Comparison of ENCODE assay signal across 23 mouse cellular contexts in genomic region chr4:124326301-124326700, GRCm38 (mm10).
"Had no signal": no experiment of that assay in that cellular context is flagged by ENCODE, and none has a peak within 500 bp of the region (broad histone marks: within the 10 kb centered on the region; RNA-seq: fewer than 3 reads in every experiment).

No protein-coding gene starts in this region.

- H3K9me3 ChIP-seq: limb, embryonic 12.5 days; limb, embryonic 15.5 days; midbrain, embryonic 13.5 days; stomach, embryonic 15.5 days had no signal

- H3K4me2 ChIP-seq: limb, embryonic 12.5 days; limb, embryonic 15.5 days; liver, embryonic 11.5 days; lung, embryonic 14.5 days; midbrain, embryonic 13.5 days; neural tube, embryonic 13.5 days; stomach, embryonic 15.5 days had no signal

- H3K36me3 ChIP-seq: limb, embryonic 12.5 days; limb, embryonic 15.5 days; midbrain, embryonic 10.5 days; midbrain, embryonic 13.5 days; neural tube, embryonic 13.5 days; stomach, embryonic 15.5 days had no signal

- ATAC-seq: intestine, postnatal 0 days; liver, postnatal 0 days; lung, postnatal 0 days; midbrain, embryonic 13.5 days; midbrain, embryonic 16.5 days had no signal

- H3K27me3 ChIP-seq: limb, embryonic 12.5 days; limb, embryonic 15.5 days; megakaryocyte, embryonic 14.5 days; neural tube, embryonic 13.5 days; stomach, embryonic 15.5 days had no signal

- H3K4me3 ChIP-seq: limb, embryonic 12.5 days; limb, embryonic 15.5 days; megakaryocyte, embryonic 14.5 days; midbrain, embryonic 10.5 days; midbrain, embryonic 13.5 days; myocyte; neural tube, embryonic 13.5 days; stomach, embryonic 15.5 days had no signal

- H3K9ac ChIP-seq: limb, embryonic 12.5 days; limb, embryonic 15.5 days; liver, embryonic 14.5 days; liver, postnatal 0 days; lung, embryonic 14.5 days; midbrain, embryonic 13.5 days; neural tube, embryonic 13.5 days; stomach, embryonic 15.5 days had no signal

- H3K27ac ChIP-seq: kidney, postnatal 0 days; limb, embryonic 12.5 days; limb, embryonic 15.5 days; liver, embryonic 14.5 days; midbrain, embryonic 10.5 days; midbrain, embryonic 13.5 days; neural tube, embryonic 13.5 days; stomach, embryonic 15.5 days had no signal

- H3K4me1 ChIP-seq: limb, embryonic 12.5 days; limb, embryonic 15.5 days; megakaryocyte, embryonic 14.5 days; neural tube, embryonic 13.5 days; stomach, embryonic 15.5 days had no signal

- DNase-seq: kidney, adult 2 months; kidney, postnatal 25 days; liver, postnatal 0 days; lung, embryonic 14.5 days; lung, postnatal 36 days; retina, postnatal 1 day; right cerebral cortex, postnatal 4 days; thymus, adult 18-20 months; thymus, postnatal 36 days had no signal
